Mouse (Mus musculus): ENCODE results near the gene Pacs1.

DNA sequence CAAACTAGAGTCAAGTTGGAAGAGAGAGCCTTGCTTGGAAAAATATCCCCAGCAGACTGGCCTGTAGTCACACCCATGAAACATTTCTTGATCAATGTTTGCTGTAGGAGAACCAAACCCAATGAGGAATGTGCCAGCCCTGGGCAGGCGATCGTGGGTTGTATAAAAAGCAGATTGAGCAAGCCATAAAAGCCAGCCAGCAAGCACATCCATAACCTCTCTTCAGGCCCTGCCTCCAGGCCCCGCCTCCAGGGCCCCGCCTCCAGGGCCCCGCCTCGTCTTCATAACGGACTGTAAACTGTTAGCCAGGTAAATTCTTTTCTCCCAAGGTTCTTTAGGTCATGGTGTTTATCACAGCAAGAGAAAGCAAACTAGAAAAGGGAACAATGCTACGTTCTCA lies 5.5 kb upstream of the Pacs1 start:
- TF ChIP-seq POLR2A (IDR thresholded peaks at IDR 0.05; ENCODE audit: borderline replicate concordance, extremely low read depth, low read depth, low read length): no peak
- TF ChIP-seq CTCF (IDR thresholded peaks at IDR 0.05; ENCODE audit: insufficient read depth, low read length): no peak
